ENCODE assay signal across 11 mouse cellular contexts in genomic region chr12:55455206-55455605, GRCm38 (mm10).
"Had no signal": no experiment of that assay in that cellular context is flagged by ENCODE, and none has a peak within 500 bp of the region (broad histone marks: within the 10 kb centered on the region; RNA-seq: fewer than 3 reads in every experiment).

No protein-coding gene starts in this region.

- H3K4me1 ChIP-seq: midbrain, embryonic 12.5 days had no signal

- H3K4me3 ChIP-seq: limb, embryonic 15.5 days; liver, embryonic 12.5 days; midbrain, embryonic 12.5 days; stomach, embryonic 15.5 days had no signal

- DNase-seq: kidney, adult 11 months; kidney, adult 9 months; kidney, postnatal 36 days; lung, embryonic 14.5 days; lung, postnatal 10 days; lung, postnatal 4 days had no signal

- H3K27ac ChIP-seq: kidney, postnatal 0 days; limb, embryonic 15.5 days; liver, embryonic 12.5 days; midbrain, embryonic 12.5 days; stomach, embryonic 15.5 days had no signal

- H3K36me3 ChIP-seq: limb, embryonic 15.5 days; liver, embryonic 12.5 days; midbrain, embryonic 12.5 days; stomach, embryonic 15.5 days had no signal

- H3K27me3 ChIP-seq: limb, embryonic 15.5 days; liver, embryonic 12.5 days; midbrain, embryonic 12.5 days; stomach, embryonic 15.5 days had no signal
